Mouse (Mus musculus) embryo, embryonic 10.5 days (tissue): ENCODE data around the gene Galnt4.
"Not testable (repeated sequence)": the region's sequence is repeated elsewhere in the genome, so short reads cannot be mapped to it uniquely, and the experiment has no call there.

Experiments
- DNase-seq: peaks from one replicate; pipeline ENCODE4 v3.0.0-alpha.2; 2015; ENCODE audit warnings: low spot score

The Galnt4 gene

DNA sequence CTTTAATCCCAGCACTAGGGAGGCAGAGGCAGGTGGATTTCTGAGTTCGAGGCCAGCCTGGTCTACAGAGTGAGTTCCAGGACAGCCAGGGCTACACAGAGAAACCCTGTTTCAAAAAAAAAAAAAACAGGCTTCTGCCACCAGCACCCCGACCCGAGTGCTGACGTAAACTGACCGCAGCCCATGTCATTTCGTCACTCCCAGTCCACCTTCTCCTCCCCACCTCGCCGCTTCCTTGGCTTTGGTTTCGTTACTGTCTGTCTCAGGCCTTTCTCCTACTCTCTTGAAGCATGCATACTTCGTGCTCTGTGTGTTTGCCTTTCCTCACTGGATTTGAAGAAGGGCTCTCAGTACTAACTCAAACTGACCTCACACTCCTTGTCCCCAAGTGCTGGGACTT is 49.7 kb downstream of the Galnt4 start:
- not testable (repeated sequence) for DNase-seq

GRCm38 (mm10) chr10:99161987-99162582 is 54.1 kb downstream of the Galnt4 start:
- peak; percentile 83 for DNase-seq
